ENCODE assay signal across 8 mouse cellular contexts in the genomic region with DNA sequence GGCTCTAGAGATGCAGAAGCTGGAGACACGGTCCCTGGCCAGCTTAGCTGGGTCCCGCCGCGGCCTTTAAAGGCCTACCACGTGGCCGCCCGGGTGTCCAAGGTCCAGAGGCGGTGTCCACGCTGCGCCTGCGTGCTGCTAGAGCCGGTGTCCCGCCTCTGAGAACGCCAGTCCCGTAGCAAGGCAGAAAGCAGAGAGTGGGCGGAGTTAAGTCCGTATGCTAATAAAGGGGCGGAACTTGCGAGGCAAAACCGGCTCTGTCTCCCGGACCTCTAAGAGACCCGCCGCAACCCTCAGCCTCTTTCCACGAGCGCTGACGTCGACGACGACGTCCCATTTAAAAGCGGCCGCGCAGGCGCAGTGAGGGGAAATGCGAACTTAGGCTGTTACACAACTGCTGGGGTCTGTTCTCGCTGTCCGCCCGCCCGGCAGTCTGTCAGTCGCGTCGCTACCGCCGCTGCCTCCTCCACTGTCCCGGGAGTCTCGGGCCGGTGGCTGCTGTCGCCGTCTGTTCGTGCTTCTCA. TPM values are rescaled to one million over a fixed set of nuclear protein-coding genes. Genes with fewer than 3 reads are reported as not detected.
A peak's percentile ranks its signal among the peaks of the same experiment; 100 is the strongest.
DNase-seq lines count a peak whose midpoint lies in the region; ATAC-seq lines count a peak whose summit lies in the region.

TSS of gene Top1 (plus strand) at position 275 of the 524 bp plus-strand sequence.

- peak within 1 kb of the TSS; percentile 100 for H3K9ac ChIP-seq in heart, embryonic 13.5 days
- H3K9ac ChIP-seq in liver, embryonic 12.5 days = peak within 1 kb of the TSS; percentile 100
- peak within 1 kb of the TSS; percentile 98 for H3K9ac ChIP-seq in stomach, embryonic 15.5 days

- H3K4me1 ChIP-seq in brown adipose tissue, adult 24 weeks (ENCODE audit: control insufficient read depth, insufficient read depth, insufficient read length, low read length) = peaks cover 4% of the 10 kb centered on the region
- H3K4me1 ChIP-seq in heart, embryonic 13.5 days = peaks cover 39% of the 10 kb centered on the region
- peaks cover 35% of the 10 kb centered on the region for H3K4me1 ChIP-seq in liver, embryonic 12.5 days
- H3K4me1 ChIP-seq in stomach, embryonic 15.5 days = 0 out of 2 replicates have a peak, but pooled peaks cover 4% of the 10 kb centered on the region

- peak within 1 kb of the TSS; percentile 92 for H3K4me3 ChIP-seq in brown adipose tissue, adult 24 weeks (ENCODE audit: insufficient read depth, low read depth, low read length)
- peak within 1 kb of the TSS; percentile 100 for H3K4me3 ChIP-seq in heart, embryonic 13.5 days
- peak within 1 kb of the TSS; percentile 100 for H3K4me3 ChIP-seq in liver, embryonic 12.5 days
- H3K4me3 ChIP-seq in stomach, embryonic 15.5 days (replicated peaks) = peak within 1 kb of the TSS; percentile 100

- no peaks in the 10 kb centered on the region for H3K27me3 ChIP-seq in heart, embryonic 13.5 days (replicated peaks)
- H3K27me3 ChIP-seq in liver, embryonic 12.5 days (replicated peaks) = no peaks in the 10 kb centered on the region; the same call in 1 of the 2 replicates
- H3K27me3 ChIP-seq in stomach, embryonic 15.5 days (replicated peaks) = no peaks in the 10 kb centered on the region

- peak within 1 kb of the TSS; percentile 76 for H3K4me2 ChIP-seq in heart, embryonic 13.5 days
- peak within 1 kb of the TSS; percentile 90 for H3K4me2 ChIP-seq in liver, embryonic 12.5 days
- peak within 1 kb of the TSS; percentile 58 for H3K4me2 ChIP-seq in stomach, embryonic 15.5 days

- peak; percentile 99 for ATAC-seq in heart, embryonic 13.5 days (ENCODE audit: extremely low read depth, insufficient number of reproducible peaks, low FRiP score, low TSS enrichment)
- ATAC-seq in liver, embryonic 12.5 days = peak; percentile 97
- ATAC-seq in stomach, embryonic 15.5 days (ENCODE audit: insufficient read depth, low FRiP score, low read depth) = peak; percentile 97

- DNase-seq in CD4-positive, CD25-positive, alpha-beta regulatory T cell, adult 2 months (ENCODE audit: low read depth, low spot score) = peak; percentile 99
- peak; percentile 97 for DNase-seq in fat pad, adult 2 months (ENCODE audit: extremely low read depth, low read depth, low spot score)
- peak; percentile 99 for DNase-seq in kidney, postnatal 10 days
- DNase-seq in natural killer cell, adult 2 months (ENCODE audit: low spot score in 2 of 2) = peak; percentile 98

- H3K27ac ChIP-seq in brown adipose tissue, adult 24 weeks (replicated peaks; ENCODE audit: low read depth, low read length) = peak within 1 kb of the TSS; percentile 92
- H3K27ac ChIP-seq in heart, embryonic 13.5 days (replicated peaks) = peak within 1 kb of the TSS; percentile 98
- peak within 1 kb of the TSS; percentile 97 for H3K27ac ChIP-seq in liver, embryonic 12.5 days
- peak within 1 kb of the TSS; percentile 97 for H3K27ac ChIP-seq in stomach, embryonic 15.5 days

- peaks cover 4% of the 10 kb centered on the region; the same call in 1 of the 2 replicates for H3K36me3 ChIP-seq in heart, embryonic 13.5 days
- peaks cover 16% of the 10 kb centered on the region for H3K36me3 ChIP-seq in liver, embryonic 12.5 days
- H3K36me3 ChIP-seq in stomach, embryonic 15.5 days = no peaks in the 10 kb centered on the region

- under 1% methylated on average over 50 of the region's 50 CpGs for WGBS in heart, embryonic 13.5 days
- under 1% methylated on average over 50 of the region's 50 CpGs for WGBS in liver, embryonic 12.5 days (ENCODE audit: insufficient replicate concordance)
- under 1% methylated on average over 50 of the region's 50 CpGs for WGBS in stomach, embryonic 15.5 days

- H3K9me3 ChIP-seq in heart, embryonic 13.5 days = no peaks in the 10 kb centered on the region
- H3K9me3 ChIP-seq in liver, embryonic 12.5 days (replicated peaks) = no peaks in the 10 kb centered on the region
- no peaks in the 10 kb centered on the region for H3K9me3 ChIP-seq in stomach, embryonic 15.5 days

RNA-seq across cellular contexts. Expression of gene Top1, which starts in this region (rescaled TPM):
- polyA plus RNA-seq in brown adipose tissue, adult 24 weeks (2012; ENCODE audit: insufficient read depth, insufficient read length, missing spikeins) = 32.9 and 44.3 TPM in 2 replicates
- polyA plus RNA-seq in heart, embryonic 13.5 days (2015; fragmentation: Nextera tagmentation; extraction: Ambion mirVana) = 44.9 and 48.0 TPM in 2 replicates
- polyA plus RNA-seq in liver, embryonic 12.5 days (2016; fragmentation: Nextera tagmentation; extraction: Ambion mirVana) = 83.7 and 87.7 TPM in 2 replicates
- polyA plus RNA-seq in stomach, embryonic 15.5 days (2015; fragmentation: Nextera tagmentation; extraction: Ambion mirVana) = 69.2 and 76.9 TPM in 2 replicates

Comparison
In these comparisons a context has a peak if more than half of its experiments do, and no peak if none do; other contexts are left out.
1. Peak in every context shown above with its lines: DNase-seq, ATAC-seq, H3K4me3 ChIP-seq and H3K27ac ChIP-seq.